Mouse (Mus musculus) bone marrow macrophage, adult 2 months (primary cell): ENCODE measurements around the gene Vwa8.

Experiments
- CTCF ChIP-seq: IDR thresholded peaks from 2 replicates; pipeline ENCODE4 v1.5.1; 2012; ENCODE audit warnings: low read depth, mild to moderate bottlenecking, low read length, moderate library complexity
- POLR2A ChIP-seq: IDR thresholded peaks from 2 replicates; pipeline ENCODE4 v1.6.1; 2012; ENCODE audit warnings: mild to moderate bottlenecking, low read depth, low read length, borderline replicate concordance

DNA sequence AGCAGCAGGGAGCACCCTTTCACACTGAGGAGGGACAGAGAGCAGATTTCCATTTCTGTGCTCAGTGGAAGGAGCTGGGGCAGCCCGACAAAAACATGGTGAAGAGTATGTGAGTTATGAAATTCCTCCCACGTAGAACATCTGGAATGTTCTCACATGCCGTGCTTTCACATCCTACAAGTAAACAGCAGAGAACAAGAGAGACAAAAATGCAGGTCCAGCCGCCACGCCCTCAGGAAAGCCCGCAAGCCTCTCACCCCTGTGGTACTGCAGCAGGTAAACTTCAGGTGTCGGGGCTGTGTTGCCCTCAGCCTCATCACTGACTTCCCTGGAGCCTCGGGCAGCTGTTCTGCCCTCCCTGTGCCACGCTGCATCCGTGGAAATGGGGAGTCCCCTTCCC is 311.6 kb downstream of the Vwa8 start:
- TF ChIP-seq CTCF (no peak), POLR2A (no peak)
